Mouse (Mus musculus): ENCODE measurements around the gene Itga2.
A peak's percentile ranks its signal among the peaks of the same experiment; 100 is the strongest.

Itga2 gene

DNA sequence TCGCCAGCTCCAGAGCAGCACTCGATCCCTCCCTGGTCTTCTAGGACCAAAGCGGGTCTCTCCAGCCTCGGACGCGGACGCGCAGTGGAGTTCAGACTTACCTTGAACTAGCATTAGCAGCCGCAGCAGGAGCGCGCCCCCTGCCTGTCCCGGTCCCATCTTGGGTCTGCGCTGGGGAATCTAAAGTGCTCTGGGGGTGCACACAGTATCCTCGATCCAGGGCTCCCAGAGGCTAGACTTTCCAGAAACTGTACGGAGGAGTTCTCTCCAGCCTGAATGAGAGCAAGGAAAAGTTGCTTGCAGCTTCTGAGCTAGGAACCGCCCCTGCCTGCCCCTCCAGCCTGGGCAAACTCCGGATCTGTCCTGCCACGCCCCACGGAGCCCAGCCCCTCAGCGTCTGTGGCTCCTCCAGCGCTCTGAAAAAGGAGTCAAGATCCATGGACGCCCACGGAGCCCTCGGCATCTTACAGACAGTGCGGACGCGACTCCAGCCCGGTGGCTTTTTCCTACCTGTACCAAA is at the start of gene Itga2:
Gene Itga2 (minus strand): TSS at position 326 of the 520 bp plus-strand sequence.
- no peak for DNase-seq (ENCODE audit: low read depth)

DNA sequence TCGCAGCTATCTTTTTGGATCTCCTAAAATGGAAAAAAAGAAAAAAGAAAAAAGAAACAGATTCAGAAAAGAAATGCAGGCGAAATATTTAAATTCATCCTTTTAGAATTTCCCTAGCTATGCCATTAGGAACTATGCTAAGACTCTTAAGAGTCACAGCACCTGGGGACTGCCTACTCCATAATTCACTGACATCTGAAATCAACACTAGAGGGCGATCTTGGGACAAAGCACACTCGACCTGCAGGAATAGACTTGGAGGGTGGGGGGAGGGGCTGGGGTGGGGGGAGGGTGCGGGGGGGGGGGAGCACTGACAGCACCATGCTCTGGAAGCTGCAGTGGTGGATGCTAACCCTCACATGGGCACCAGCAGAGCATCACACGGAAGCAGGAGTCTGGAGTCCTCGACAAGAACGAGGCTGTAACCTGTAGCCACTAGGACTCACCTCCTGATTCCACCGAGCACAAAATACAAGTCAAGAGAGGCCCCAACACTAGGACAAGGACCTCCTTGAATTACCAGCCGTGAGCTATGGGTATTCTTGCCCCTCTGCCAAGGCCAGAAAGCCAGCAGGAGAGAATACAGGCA is 49.0 kb upstream of the Itga2 start:
- DNase-seq (ENCODE audit: low read depth), result peak; percentile 37

DNA sequence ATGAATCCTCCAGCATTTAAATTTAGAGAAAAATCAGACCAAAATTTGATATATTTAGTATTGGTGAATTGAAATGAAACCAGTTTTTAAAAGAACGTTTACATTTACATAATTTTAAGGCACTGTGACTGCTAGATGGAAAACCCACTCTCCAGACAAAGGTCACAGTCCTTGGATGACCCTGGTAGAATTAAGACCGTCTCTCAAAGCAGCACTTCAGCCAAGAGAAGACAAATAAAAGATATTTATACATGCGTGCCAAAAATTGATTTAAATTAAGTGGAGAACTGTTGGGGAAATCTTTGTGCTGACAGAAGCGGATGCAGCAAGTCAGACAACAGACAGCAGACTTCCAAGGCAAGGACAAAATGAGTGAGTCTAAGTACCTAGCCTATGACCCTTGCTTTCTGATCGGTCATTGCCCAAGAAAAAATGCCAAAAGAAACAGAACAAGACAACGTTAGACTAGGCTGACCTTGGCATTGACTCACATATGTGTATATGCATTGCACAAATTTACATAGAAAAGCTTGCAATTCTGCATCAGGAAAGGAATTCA is 42.7 kb upstream of the Itga2 start:
- no peak for DNase-seq (ENCODE audit: low read depth)

DNA sequence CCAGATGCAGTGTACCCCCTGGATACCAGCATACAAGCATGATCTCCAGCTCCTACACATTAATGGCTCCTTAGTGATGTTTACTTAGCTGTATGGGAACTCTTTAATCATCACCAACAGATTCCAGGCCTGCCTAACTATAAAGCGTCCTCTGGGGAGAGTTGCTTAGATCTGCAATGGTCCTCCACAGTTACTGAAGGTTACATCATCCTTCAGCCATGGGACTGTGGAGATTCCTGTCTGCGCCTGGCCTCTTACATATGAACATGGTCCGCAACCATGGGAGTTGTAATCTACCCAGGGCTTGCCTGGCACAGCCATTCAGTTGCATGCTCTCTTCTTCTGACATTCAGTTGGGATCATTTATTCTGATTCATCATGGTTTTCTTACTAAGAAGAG is 40.0 kb upstream of the Itga2 start:
- no peak for DNase-seq (ENCODE audit: low read depth)

DNA sequence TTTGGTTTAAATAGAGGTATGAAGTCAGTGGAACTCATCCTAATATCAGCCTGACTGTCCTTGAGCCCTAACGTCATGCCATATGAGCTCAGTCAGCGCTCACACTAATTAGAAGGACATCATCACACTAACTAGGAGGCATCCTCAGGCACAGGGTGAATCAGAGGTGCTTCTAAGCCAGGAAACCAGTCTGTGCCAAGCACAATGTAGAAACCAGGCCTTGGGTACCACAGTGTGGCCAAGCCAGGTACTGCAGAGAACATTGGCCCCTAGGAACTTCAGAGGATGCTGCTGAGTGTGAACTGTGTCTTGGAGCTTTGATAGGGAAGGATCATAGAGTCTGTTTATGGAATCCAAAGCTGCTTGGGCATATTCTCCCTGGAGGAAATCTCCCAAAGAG is 32.3 kb upstream of the Itga2 start:
- DNase-seq (ENCODE audit: low read depth), result peak; percentile 68

DNA sequence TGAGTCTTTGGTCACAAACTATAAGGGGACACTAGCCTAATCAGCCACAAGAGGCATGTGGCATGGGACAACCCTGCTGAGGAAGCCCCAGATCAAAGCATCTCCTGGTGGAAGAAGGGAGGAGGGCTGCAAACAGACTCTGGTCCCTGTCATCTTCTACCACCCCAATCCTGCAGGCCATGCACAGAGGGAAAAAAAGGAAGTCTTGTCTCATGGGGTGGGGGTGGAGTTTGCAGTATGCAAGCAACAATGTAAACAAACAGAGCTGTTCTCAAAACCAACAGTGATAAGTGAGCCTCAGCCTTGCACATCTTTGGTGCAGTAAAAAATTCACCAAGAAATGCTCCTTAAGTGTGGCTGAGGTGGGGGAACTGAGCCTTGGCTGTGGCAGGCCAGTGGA is 22.6 kb upstream of the Itga2 start:
- DNase-seq (ENCODE audit: low read depth), result no peak

DNA sequence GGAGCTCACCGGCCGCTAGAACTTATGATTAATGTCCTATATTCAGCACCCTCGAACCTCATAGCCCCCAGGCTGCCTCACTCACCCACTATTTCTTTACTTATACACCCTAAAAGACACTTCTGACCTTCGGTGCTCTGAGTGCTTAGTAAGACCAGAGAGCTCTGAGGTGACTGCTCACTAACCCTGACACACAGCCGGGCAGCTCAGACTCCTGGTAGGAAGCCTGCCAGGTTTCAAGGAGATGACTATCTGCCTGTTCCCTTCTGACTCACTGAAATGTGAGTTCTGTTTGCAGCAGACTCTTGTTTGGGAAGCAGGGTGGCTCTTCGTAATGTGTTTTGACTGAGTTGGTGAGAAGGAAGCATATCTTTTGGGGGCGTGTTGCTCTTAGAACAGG is 1.6 kb upstream of the Itga2 start:
- DNase-seq (ENCODE audit: low read depth), result peak; percentile 4

DNA sequence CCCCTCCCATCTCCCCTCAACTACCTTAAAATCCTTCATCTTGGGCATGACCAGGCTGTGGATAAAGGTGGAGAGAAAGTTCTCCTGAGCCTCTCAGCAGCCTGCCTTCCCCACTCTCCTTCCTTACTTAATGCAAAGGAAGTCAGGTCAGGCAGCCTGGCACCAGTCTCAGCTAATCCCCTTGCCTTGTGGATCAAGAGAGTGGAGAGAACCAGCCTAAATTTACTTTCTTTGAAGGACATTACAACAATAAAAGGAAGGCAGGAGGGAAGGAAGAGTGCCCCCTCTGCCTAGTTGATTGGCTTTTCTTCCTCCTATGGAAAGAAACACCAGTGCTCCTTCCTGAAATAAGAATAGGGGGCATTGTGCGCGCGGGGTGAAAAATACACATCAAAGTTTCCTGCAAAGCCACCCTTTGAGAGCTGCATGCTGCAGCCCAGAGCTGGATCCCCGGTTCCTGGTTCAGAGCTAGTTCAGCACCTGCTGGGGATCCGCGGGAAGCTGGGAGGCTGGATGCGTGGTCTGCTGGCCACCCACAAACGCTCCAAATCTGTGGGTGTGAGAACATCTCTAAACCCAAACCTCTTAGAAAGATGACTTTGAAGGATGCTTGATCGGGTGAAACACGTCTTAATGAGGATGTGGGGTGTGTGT is 777 bp downstream of the Itga2 start:
- no peak for DNase-seq (ENCODE audit: low read depth)

DNA sequence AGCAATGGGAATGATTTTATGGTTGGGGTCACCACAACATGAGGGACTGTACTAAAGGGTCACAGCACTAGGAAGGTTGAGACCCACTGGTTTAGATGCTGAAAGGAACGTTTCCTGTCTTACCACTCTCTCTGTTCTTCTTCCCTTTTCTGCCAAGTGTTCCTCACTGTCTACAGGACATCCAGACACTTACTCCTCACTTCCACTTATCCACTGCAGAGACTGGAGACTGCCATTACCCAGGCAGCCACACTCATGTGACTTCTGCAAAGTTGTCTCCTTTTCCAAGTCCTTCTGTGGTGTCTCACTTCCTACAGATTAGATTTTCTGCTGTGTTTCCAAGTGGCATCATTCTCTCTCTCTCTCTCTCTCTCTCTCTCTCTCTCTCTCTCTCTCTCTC is 7.1 kb downstream of the Itga2 start:
- no peak for DNase-seq (ENCODE audit: low read depth)

DNA sequence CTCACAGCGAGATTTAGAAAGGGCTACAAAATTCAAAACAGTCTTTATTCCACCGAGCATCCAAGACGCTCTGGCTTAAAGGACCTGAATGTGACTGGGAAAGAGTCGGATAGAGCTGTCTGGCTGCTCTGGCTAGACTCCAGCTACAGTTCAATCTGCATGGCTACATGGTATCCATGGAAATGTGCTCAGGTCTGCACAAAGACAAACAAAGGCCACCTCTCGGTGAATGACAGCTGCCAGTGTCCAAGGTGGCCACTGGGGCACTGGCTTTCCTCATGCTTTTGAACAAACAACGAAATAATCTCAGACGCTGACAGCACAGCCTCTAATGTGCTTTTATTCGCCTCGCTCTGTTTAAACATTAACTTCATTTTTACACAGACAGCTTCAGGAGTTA is 8.6 kb downstream of the Itga2 start:
- DNase-seq (ENCODE audit: low read depth), result no peak

DNA sequence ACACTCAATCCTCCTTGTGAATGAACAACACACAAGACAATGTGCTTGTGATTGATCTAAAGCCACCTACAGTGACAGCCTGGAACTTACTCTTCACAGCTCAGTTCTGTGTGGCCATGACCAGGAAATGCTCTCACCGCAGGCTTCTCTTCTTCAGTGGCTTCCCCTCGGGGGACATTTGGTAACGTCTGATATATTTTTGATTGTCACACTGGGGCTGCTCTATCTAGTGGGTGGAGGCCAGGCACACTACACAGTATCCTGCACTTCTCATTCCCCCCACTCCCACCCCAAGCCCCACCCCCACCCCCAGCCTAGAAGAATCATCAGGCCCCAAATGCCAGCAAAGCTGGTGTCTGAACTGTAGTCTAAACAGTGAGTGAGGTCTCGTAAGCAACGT is 16.1 kb downstream of the Itga2 start:
- DNase-seq (ENCODE audit: low read depth), result peak; percentile 4

DNA sequence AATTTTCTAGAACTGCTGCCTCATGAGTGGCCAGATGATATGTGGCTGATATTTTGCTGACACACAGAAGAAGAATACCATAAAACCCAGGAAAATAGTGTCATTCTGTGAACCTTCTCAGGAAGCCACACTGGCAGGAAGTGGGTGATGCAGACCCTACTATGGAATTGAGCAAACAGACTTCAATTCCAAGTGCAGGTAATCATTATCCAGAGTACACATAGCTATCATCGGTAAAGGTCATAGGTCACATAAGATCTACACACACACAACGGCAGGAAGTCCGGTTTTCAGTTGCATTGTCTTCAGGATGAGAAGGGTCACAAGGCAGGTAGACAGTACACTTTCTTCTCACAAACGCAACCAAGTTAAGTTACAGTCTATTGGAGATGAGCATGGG is 16.9 kb downstream of the Itga2 start:
- no peak for DNase-seq (ENCODE audit: low read depth)

DNA sequence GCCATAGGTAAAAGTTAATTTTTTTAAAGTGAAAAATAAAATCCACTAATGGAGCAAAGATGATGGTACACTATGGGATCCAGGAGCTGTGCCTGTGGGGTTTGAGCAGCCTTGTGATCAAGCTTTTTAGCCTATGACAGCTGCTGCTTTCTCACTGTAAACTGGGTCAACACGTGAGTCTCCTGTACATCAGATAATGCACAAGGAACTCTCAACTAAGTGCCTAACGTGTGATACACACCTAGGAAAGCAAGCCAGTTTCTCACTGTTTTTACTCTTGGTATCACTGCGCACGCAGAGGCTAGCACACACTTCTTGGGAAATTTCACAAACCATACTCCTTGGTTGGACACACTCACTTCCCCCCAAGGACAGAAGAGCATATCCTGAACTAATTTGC is 17.3 kb downstream of the Itga2 start:
- DNase-seq (ENCODE audit: low read depth), result no peak

DNA sequence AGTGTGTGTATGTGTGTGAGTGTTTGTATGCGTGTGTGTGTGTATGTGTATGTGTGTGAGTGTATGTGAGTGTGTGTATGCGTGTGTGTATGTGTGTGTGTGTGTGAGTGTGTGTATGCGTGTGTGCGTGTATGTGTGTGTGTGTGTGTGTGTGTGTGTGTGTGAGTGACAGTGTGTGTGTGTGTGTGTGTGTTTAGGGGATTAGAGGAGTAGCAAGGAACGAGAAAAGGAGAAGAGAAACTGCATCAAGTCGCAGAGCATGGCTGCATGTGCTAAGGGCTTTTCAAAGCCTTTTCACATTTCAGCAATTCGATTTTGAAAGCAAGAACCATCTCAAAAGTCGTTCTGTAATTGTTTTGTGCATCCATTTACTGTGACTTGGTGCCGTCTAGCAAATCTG is 21.3 kb downstream of the Itga2 start:
- DNase-seq (ENCODE audit: low read depth), result no peak

DNA sequence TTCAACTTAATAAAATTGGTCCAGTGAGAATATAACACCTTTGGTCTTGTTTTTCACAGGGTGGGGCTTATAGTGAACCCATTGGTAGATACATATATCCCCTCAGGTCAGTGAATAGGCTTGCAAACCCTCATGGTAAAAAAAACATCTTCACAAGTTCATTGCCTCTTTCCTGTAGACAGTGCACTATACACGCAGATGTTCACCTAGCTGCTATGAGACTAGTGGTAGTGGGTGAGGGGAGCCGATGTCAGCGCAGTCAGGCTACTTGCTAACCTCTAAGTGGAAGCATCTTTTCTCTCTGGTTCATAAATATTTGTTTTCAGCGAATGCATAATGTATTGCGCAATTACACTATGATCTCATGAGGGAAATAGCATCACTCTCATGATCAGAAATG is 22.4 kb downstream of the Itga2 start:
- DNase-seq (ENCODE audit: low read depth), result no peak

DNA sequence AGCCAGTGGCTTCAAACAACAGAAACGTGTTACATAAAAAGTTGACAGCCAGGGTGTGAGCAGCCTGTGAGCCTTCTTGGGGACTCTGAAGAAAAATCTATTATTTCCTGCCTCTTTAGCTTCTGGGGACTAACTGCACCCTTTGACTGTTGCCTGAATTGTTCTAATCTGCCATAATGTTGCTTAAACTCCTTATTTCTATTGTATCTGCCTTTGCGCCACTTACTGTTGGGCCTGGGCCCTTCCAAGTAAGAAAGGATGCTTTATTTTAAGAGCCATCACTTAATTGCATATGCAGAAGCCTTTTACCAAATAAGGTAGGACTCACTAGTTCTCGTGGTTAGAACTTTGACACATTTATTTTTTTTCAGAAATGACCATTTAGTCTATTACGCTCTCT is 24.0 kb downstream of the Itga2 start:
- DNase-seq (ENCODE audit: low read depth), result no peak

DNA sequence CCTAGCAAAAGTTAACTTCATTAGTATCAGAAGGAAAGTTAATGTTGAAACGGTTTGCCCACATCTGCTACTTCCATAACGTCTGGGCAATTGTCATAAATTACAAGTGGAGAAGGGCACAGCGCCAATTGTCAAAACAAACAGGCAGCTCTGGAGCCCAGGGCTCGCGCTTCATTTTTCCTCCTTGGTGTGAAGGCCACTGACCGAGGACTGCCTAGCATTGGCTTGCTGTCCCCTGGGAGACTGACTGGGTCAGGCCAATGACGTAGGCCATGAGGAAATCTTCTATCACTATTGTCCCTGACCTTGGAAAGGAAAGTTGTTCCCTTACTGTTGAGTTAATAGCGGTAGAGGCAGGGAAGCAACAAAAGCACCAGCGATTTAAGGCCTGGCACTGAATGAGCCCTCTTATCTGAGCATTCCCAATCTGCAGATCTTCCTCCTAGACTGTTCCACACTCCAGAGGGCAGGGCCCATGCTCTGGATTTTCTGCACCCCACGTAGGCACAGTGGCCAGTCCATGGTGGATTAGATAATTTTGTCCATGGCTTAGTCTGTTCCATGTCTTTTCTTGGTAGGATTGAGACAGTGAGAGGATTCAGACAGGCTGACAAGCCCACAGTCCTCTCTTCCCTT is 35.0 kb downstream of the Itga2 start:
- DNase-seq (ENCODE audit: low read depth), result no peak

DNA sequence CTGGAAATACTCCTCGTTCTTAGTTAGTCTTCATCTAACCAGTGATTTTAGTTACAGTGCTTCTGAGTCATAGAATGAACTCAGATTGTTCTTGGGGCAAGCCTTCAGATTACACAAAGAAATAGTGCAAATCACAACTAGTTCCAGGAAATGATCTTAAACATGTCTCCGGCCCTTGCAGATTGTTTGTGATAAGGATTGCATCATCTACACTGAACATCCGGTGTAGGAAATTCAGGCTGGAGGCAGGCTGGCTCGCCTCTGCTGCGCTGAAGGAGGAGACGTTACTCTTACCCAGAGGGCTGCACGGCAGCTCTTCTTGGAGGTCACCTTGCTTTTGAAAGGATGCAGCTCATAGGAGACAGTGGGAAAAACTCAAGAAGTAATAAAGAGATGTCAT is 36.0 kb downstream of the Itga2 start:
- DNase-seq (ENCODE audit: low read depth), result peak; percentile 41

DNA sequence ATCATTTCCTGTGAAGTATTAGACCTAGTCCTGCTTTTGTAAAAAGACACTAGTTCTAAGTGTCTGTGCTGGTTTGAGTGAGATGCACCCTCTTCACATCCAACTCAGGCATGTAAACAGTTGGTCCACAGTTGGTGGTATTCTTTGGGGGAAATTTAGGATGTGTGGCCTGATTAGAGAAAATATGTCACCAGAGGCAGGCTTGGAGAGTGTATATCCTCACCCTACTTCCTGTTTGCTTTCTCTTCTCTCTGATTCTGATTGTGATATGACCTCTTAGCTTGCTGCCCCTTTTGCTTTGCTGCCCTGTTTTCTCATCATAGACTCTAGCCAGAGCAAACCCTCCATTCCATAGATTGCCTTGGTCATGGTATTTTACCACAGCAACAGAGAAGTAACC is 37.2 kb downstream of the Itga2 start:
- no peak for DNase-seq (ENCODE audit: low read depth)

DNA sequence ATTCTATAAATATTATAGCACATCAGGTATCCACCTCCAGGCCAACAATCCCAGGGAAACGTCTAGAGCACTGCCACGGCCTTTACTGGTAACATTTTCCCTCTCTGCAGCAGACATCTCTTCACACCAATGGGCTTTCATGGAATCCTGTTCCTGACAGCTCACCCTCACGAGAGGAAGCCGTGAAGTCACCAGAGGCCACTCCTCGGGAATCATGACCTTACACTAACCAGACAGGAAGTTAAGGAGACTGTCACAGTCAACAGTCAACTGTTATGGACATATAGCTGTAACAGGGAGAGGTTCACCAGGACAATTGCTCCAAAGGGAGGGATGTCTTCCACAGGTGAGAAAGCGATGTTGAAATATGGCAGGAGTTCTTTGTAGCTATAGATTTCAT is 40.2 kb downstream of the Itga2 start:
- no peak for DNase-seq (ENCODE audit: low read depth)

DNA sequence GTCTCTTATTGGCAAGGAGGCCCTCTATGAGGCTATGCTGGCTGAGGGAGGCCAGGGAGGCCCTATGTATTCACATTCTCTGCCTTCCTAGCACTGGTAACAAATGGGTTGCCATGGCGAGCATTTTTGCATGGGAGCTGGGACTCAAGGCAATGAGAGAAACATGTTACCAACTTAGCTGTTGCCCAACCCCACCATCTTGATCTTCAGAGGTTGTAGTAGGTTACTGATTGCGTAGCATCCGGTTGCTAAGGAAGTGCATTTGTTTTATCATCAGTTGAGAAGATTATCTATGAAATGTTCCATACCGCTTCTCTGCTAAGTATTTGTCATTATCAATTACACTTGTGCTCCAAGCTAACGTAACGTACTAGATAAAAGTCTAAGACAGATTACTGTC is 44.2 kb downstream of the Itga2 start:
- DNase-seq (ENCODE audit: low read depth), result no peak

DNA sequence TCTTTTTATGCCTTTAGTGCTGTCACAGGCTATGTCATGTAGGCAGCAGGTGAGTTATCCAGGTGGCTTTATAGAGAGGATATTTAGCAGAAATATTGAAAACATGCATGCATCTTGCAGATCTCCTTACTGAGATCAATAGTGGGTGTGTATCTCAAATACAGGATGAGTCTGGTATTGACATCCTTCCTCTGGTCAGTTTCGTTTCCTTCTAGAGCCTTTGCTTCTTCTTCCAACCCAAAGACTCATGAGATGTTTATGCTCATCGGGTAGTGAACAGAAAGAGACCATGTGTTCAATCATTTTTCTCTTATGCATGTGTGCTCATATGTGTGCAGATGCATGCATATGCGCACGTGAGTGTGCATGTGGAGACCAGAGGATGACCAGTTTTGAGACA is 44.6 kb downstream of the Itga2 start:
- DNase-seq (ENCODE audit: low read depth), result no peak

DNA sequence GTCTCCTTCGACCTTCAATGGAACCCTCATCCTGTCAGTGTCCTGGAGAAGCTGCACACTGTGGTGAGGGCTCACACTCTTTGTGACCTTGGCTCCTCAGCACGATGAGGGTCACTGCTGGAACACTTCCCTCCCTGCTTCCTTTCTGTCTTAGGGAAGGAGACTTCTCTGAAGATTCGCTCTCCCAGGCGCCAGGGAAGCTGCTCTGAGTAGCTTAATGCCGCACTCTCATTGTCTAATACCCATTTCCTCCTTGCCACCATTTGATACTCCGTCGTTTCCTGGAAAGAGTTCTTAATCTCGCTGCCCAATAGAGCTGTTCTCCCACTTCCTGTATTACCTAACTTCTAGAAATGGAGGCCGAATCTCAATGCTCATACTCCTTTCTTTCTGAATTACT is 46.7 kb downstream of the Itga2 start:
- peak; percentile 16 for DNase-seq (ENCODE audit: low read depth)

All from 416B (cell line).